Mouse (Mus musculus): ENCODE measurements around the gene Pcyt2.

GRCm38 (mm10) chr11:120588531-120588930, 29.2 kb downstream of the Pcyt2 start:
- no peak for TF ChIP-seq CTCF (IDR thresholded peaks at IDR 0.05 in 2 of 3, conservative IDR thresholded peaks at IDR 0.05 in 1 of 3; ENCODE audit: control insufficient read depth in 1 of 3, insufficient read depth in 1 of 3, low read depth in 2 of 3, low read length in 3 of 3, poor library complexity in 1 of 3, severe bottlenecking in 1 of 3)
- TF ChIP-seq TCF12 (IDR thresholded peaks at IDR 0.05; ENCODE audit: low read depth, low read length), result peak; percentile 88
- TF ChIP-seq POLR2A (IDR thresholded peaks at IDR 0.05; ENCODE audit: control insufficient read depth in 1 of 2, insufficient read depth in 1 of 2, low read depth in 1 of 2, low read length in 2 of 2, poor library complexity in 1 of 2), result 0 out of 4 replicates have a peak, but pooled peaks of 1 of the 2 experiments have one; percentile 20
- peak; percentile 91 for TF ChIP-seq TAL1 (IDR thresholded peaks at IDR 0.05; ENCODE audit: low read length)
- 0 out of 2 replicates have a peak, but pooled peaks have one; percentile 54 for TF ChIP-seq HCFC1 (IDR thresholded peaks at IDR 0.05; ENCODE audit: low read depth, low read length)

Measured in MEL (cell line).